Mouse (Mus musculus) myocyte (in vitro differentiated cells): ENCODE measurements at regions not wholly inside any gene's neighbourhood (a gene's known extent, or its start where the extent isn't known, plus 50 kb on each side); places are given as distances from the start of the nearest gene placed in this dataset.
A peak's percentile ranks its signal among the peaks of the same experiment; 100 is the strongest.

Experiments used
- H3K27me3 ChIP-seq: one replicate; pipeline ENCODE4 v1.6.1; 2011; ENCODE audit not compliant: control insufficient read depth, insufficient read depth, insufficient read length
- H3K36me3 ChIP-seq: one replicate; pipeline ENCODE4 v1.6.1; 2011; ENCODE audit not compliant: control insufficient read depth, insufficient read depth
- H3K4me2 ChIP-seq: one replicate; pipeline ENCODE4 v1.6.1; 2011; ENCODE audit warnings: low read depth, control low read depth
- H3K4me3 ChIP-seq: one replicate; pipeline ENCODE4 v1.5.1; 2011; ENCODE audit warnings: mild to moderate bottlenecking, control low read depth, moderate library complexity
- H3K79me2 ChIP-seq: one replicate; pipeline ENCODE4 v1.6.1; 2011; ENCODE audit not compliant: control insufficient read depth, insufficient read depth
- H3ac ChIP-seq: one replicate; pipeline ENCODE4 v1.6.1; 2011; ENCODE audit not compliant: control insufficient read depth, insufficient read length
- CEBPB ChIP-seq: IDR thresholded peaks from 2 replicates; pipeline ENCODE4 v1.6.1; 2011; ENCODE audit warnings: mild to moderate bottlenecking, moderate library complexity; ENCODE audit not compliant: poor library complexity, insufficient read depth, severe bottlenecking
- E2F4 ChIP-seq: IDR thresholded peaks from one replicate; pipeline ENCODE4 v1.6.1; 2011; ENCODE audit warnings: mild to moderate bottlenecking, control low read depth, moderate library complexity; ENCODE audit not compliant: insufficient read depth
- MAX ChIP-seq: IDR thresholded peaks from one replicate; pipeline ENCODE4 v1.6.1; 2011; ENCODE audit warnings: low read depth, mild to moderate bottlenecking, control low read depth
- MYOD1 ChIP-seq, 3 experiments: IDR thresholded peaks; one replicate each; pipeline ENCODE4 v1.6.1; 2011; ENCODE audit warnings: control low read depth in 2 of 3, low read depth in 2 of 3, mild to moderate bottlenecking in 2 of 3, moderate library complexity in 1 of 3; ENCODE audit not compliant: insufficient read length in 2 of 3, control insufficient read depth in 1 of 3
- MYOG ChIP-seq, 3 experiments: IDR thresholded peaks; one replicate each; pipeline ENCODE4 v1.6.1; 2011; ENCODE audit warnings: control low read depth in 2 of 3, low read depth in 2 of 3, mild to moderate bottlenecking in 2 of 3; ENCODE audit not compliant: insufficient read length in 2 of 3, control insufficient read depth in 1 of 3, insufficient read depth in 1 of 3
- POLR2A ChIP-seq: IDR thresholded peaks from one replicate; pipeline ENCODE4 v1.6.1; 2011; ENCODE audit warnings: low read depth, mild to moderate bottlenecking, control low read depth, moderate library complexity; ENCODE audit not compliant: insufficient read length
- POLR2AphosphoS2 ChIP-seq: IDR thresholded peaks from one replicate; pipeline ENCODE4 v1.6.1; 2011; ENCODE audit warnings: low read depth, control low read depth; ENCODE audit not compliant: insufficient read length
- REST ChIP-seq: IDR thresholded peaks from one replicate; pipeline ENCODE4 v1.6.1; 2011; ENCODE audit warnings: mild to moderate bottlenecking, control low read depth, moderate library complexity; ENCODE audit not compliant: insufficient read depth, insufficient read length
- SRF ChIP-seq: IDR thresholded peaks from one replicate; pipeline ENCODE4 v1.6.1; 2011; ENCODE audit warnings: low read depth; ENCODE audit not compliant: control insufficient read depth, insufficient read length
- TCF12 ChIP-seq: IDR thresholded peaks from one replicate; pipeline ENCODE4 v1.6.1; 2011; ENCODE audit warnings: mild to moderate bottlenecking, control low read depth; ENCODE audit not compliant: poor library complexity, insufficient read depth, severe bottlenecking
- TCF3 ChIP-seq: IDR thresholded peaks from one replicate; pipeline ENCODE4 v1.6.1; 2011; ENCODE audit warnings: low read depth, control low read depth; ENCODE audit not compliant: insufficient read length
- USF1 ChIP-seq: IDR thresholded peaks from one replicate; pipeline ENCODE4 v1.6.1; 2011; ENCODE audit warnings: low read depth, mild to moderate bottlenecking, control low read depth, moderate library complexity

DNA sequence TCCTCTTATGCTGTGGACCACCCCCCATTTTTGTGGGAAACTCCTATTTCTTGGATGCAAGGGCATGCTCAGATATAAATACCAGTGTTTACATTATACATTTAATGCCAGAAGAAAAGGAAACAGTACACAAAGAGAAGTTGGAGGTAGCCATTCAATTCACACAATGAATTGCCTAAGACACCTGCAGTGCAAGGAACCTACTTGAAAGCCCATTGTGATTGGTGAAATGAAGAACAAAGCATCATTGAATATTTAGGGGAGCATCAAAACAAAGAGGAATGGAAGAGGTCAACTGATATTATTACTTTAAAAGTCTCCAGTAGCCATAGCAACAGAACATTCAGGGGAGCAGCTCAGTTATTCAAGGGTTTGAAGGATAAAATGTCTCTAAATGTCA is 193.7 kb upstream of the Kcnj16 start:
- H3K4me2 ChIP-seq: no peak overlapping the region
- H3K4me3 ChIP-seq: no peak overlapping the region
- H3K27me3 ChIP-seq: no peaks in the 10 kb centered on the region
- no peaks in the 10 kb centered on the region for H3K36me3 ChIP-seq
- TF ChIP-seq MYOD1 (IDR thresholded peaks at IDR 0.05; ENCODE audit: control insufficient read depth in 1 of 3, insufficient read length in 2 of 3, low read depth in 2 of 3): no peak
- no peak for TF ChIP-seq TCF12
- no peak for TF ChIP-seq SRF
- no peak for TF ChIP-seq POLR2AphosphoS2
- no peak for TF ChIP-seq USF1
- TF ChIP-seq POLR2A: no peak
- TF ChIP-seq MAX: no peak
- no peak for TF ChIP-seq MYOG (IDR thresholded peaks at IDR 0.05; ENCODE audit: control insufficient read depth in 1 of 3, insufficient read depth in 1 of 3, insufficient read length in 2 of 3, low read depth in 2 of 3)
- no peak for TF ChIP-seq E2F4
- TF ChIP-seq REST: no peak
- TF ChIP-seq CEBPB: no peak
- TF ChIP-seq TCF3: no peak
- no peaks in the 10 kb centered on the region for H3K79me2 ChIP-seq
- H3ac ChIP-seq: no peak overlapping the region

DNA sequence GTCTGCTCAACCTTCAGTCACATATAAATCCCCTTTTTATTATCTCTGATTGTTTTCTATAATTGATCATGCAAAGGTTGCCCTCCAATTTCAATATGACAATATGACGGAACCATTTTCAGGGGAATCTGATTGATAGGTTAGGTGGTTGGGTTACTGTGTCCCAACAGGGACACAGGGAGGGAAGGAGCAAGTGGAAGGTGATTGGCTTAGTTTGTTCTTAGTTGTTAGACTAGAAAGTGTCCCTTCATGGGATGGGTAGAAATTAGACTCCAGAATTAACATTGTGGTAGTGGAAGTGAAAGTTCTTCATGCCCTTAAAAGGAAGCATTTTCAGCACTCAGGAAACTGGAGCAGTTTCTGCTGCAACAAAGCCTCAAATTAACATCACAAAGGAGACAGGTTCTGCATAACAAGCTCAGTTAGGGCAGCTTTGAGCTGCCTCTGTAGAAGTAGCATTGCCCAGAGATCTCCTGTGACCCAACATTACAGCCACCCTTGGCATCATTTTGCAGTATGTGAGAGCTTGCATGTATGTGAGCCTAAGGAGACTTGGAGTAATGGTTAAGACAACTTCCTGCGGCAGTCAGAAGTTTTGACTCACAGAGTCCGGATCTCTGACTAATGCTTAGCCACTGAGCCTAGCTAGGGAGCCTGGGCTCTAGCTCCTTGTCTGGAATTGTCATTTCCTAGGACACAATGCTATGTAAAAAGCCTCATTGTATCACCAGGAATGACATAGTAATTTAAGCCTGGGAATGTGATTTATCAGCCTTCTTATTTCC is 186.1 kb upstream of the Kcnj16 start:
- no peak overlapping the region for H3K4me3 ChIP-seq
- no peak overlapping the region for H3ac ChIP-seq
- no peaks in the 10 kb centered on the region for H3K36me3 ChIP-seq
- no peaks in the 10 kb centered on the region for H3K27me3 ChIP-seq
- H3K79me2 ChIP-seq: no peaks in the 10 kb centered on the region
- TF ChIP-seq TCF12: no peak
- TF ChIP-seq SRF: peak; percentile 22
- H3K4me2 ChIP-seq: peak overlapping the region; percentile 54

DNA sequence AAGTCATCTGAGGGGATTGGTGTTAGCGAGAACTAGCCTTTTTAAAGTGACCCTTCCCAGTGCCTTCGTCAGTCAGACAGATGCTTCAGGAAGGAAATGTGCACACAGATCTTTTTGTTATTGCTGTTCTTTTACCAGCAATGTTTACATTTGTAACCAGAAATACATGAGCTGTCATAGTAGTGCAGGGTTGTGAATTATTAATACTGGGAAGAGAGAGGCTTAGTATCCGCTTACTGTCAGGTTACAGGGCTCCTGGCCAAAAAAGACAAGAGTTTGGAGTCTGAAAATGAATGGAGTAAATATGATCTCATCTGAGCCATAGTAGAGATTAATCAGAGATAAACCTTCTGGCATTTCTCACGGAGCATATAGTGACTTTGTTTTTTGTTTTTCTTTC is 178.3 kb upstream of the Kcnj16 start:
- TF ChIP-seq POLR2A (no peak), TCF3 (no peak), MYOD1 (IDR thresholded peaks at IDR 0.05; ENCODE audit: control insufficient read depth in 1 of 3, insufficient read length in 2 of 3, low read depth in 2 of 3) (no peak), TCF12 (no peak), SRF (no peak), MAX (no peak), POLR2AphosphoS2 (no peak), CEBPB (no peak)
- no peak overlapping the region for H3K4me3 ChIP-seq
- no peaks in the 10 kb centered on the region for H3K79me2 ChIP-seq
- no peak overlapping the region for H3K4me2 ChIP-seq
- H3K36me3 ChIP-seq: no peaks in the 10 kb centered on the region
- H3K27me3 ChIP-seq: no peaks in the 10 kb centered on the region
- no peak overlapping the region for H3ac ChIP-seq

DNA sequence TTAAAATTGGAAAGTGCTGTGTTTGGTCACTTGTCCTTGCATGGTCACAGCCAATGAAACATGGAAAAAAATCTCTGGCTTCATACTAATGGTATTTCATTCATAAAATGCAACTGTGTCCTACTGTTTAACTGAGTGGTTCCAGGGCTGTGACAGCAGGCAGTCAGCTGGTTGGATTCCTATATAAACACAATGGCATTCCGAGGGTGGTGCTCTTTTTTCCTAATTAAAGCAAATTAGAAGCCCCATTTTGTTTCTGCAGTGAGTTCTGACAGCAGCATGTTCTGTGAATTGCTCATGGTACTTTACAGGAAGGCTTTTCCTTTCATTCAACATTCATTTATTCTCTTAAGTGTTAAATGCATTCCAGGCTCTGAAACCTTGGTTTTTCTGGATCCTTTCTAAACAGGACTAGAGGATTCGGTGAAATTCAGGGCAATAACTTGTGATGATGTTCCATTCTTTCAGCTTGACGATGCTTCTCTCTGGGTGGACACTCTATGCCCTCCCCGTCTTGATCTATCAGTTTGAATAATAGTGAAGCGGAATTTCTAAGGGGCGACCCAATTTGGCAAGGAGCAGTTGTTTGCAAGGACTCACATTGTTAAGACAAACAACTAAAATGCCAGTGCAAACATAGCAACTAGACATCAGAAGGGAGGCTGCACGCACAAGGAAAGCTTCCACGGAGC is 167.8 kb upstream of the Kcnj16 start:
- Histone ChIP-seq H3ac (no peak overlapping the region), H3K4me2 (no peak overlapping the region), H3K27me3 (no peaks in the 10 kb centered on the region), H3K79me2 (no peaks in the 10 kb centered on the region), H3K4me3 (no peak overlapping the region), H3K36me3 (no peaks in the 10 kb centered on the region)
- TF ChIP-seq MYOD1 (IDR thresholded peaks at IDR 0.05; ENCODE audit: control insufficient read depth in 1 of 3, insufficient read length in 2 of 3, low read depth in 2 of 3) (no peak), CEBPB (no peak), TCF3 (no peak), SRF (no peak), MYOG (IDR thresholded peaks at IDR 0.05; ENCODE audit: control insufficient read depth in 1 of 3, insufficient read depth in 1 of 3, insufficient read length in 2 of 3, low read depth in 2 of 3) (no peak), USF1 (no peak), POLR2A (no peak)

DNA sequence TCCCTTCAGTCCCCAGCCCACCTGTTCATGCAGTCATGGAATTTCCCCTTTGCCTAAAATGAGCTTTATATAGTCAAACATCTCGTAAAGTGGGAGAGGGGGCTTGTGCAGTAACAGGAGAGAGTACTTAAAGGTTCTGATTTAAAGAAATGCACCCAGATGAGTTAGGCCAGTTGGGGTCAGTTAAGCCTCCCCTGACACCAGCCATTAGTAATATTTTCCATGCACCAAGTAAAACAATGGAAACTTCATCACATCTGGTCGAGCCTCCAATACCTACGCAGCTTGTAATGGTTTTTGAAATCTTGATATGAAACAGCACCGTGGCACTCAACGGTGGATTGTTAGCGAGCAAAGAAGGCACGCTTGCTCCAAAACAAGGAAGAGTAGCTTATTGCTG is 165.8 kb upstream of the Kcnj16 start:
- Histone ChIP-seq H3K4me3 (no peak overlapping the region), H3ac (no peak overlapping the region), H3K27me3 (no peaks in the 10 kb centered on the region), H3K36me3 (no peaks in the 10 kb centered on the region), H3K4me2 (no peak overlapping the region), H3K79me2 (no peaks in the 10 kb centered on the region)
- TF ChIP-seq TCF12 (no peak), POLR2A (no peak), MAX (no peak), SRF (no peak)
